Comparison of ENCODE assay signal across 8 mouse cellular contexts in the genomic region with DNA sequence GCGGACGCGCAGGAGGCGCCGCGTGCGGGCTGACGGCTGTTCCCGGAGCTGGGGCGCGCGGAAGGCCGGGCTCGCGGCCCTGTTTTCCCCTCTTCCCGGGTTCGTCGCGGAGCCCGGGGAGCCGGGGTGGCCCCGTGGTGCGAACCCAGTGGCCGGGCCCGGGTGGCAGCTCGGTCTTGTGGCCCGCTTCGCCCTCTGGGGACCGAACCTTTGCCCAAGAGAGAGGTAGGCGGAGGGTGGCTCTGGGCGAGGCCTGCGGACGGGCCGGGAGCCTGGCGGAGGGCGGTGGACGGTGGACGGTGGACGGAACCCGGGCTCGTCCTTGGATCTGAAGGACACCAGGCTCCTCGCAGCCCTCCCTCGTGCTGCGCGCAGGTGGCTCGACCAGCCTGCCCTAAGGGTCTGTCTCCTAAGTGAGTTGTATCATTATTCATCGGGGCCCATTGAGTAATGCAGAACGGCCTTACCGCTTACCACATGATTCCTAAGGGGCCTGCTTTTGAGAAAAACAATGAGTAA. TPM values are rescaled to one million over a fixed set of nuclear protein-coding genes. Genes with fewer than 3 reads are reported as not detected.
DNase-seq lines count a peak whose midpoint lies in the region; ATAC-seq and TF ChIP-seq lines count a peak whose summit lies in the region.

No protein-coding gene starts in this region.

- H3K36me3 ChIP-seq in heart, embryonic 10.5 days, result peaks cover 37% of the 10 kb centered on the region
- H3K36me3 ChIP-seq in CH12.LX (replicated peaks in 1 of 2; ENCODE audit: control insufficient read depth in 1 of 2, insufficient read depth in 1 of 2, low read length in 1 of 2), result peaks cover 32 to 36% of the 10 kb centered on the region in 2 experiments
- peaks cover 36% of the 10 kb centered on the region for H3K36me3 ChIP-seq in intestine, embryonic 14.5 days (ENCODE audit: control insufficient read depth, insufficient read depth, low read length)
- H3K36me3 ChIP-seq in midbrain, postnatal 0 days (ENCODE audit: insufficient read depth, low read length), result peaks cover 27% of the 10 kb centered on the region

- TF ChIP-seq POLR2A in CH12.LX (IDR thresholded peaks at IDR 0.05; ENCODE audit: low read depth, low read length), result no peak

- no peak for TF ChIP-seq CTCF in CH12.LX (conservative IDR thresholded peaks at IDR 0.05 in 1 of 2, IDR thresholded peaks at IDR 0.05 in 1 of 2; ENCODE audit: low read depth in 2 of 2, low read length in 2 of 2)
- TF ChIP-seq CTCF in midbrain, postnatal 0 days (IDR thresholded peaks at IDR 0.05), result no peak

- H3K9ac ChIP-seq in CH12.LX (ENCODE audit: insufficient read depth, low read depth), result peak overlapping the region; percentile 99
- peak overlapping the region; percentile 98 for H3K9ac ChIP-seq in intestine, embryonic 14.5 days (ENCODE audit: low read length)
- H3K9ac ChIP-seq in midbrain, postnatal 0 days (replicated peaks; ENCODE audit: low read length, poor library complexity, severe bottlenecking), result peak overlapping the region; percentile 100

- H3K4me3 ChIP-seq in heart, embryonic 10.5 days, result peak overlapping the region; percentile 100
- H3K4me3 ChIP-seq in CH12.LX (replicated peaks in 1 of 3; ENCODE audit: low read depth in 2 of 3, low read length in 2 of 3, poor library complexity in 1 of 3), result peak overlapping the region; percentile 64 to 98 (median 92)
- H3K4me3 ChIP-seq in intestine, embryonic 14.5 days (ENCODE audit: low read depth, low read length), result peak overlapping the region; percentile 97
- H3K4me3 ChIP-seq in midbrain, postnatal 0 days (ENCODE audit: low read depth, low read length), result peak overlapping the region; percentile 92

- ATAC-seq in intestine, embryonic 14.5 days (replicated peaks; ENCODE audit: low FRiP score, low TSS enrichment, low read depth), result peak; percentile 76
- peak; percentile 55 for ATAC-seq in midbrain, postnatal 0 days (ENCODE audit: low FRiP score)
- ATAC-seq in monocyte, adult 5-6 weeks (replicated peaks; ENCODE audit: insufficient number of reproducible peaks, low FRiP score, low TSS enrichment, poor library complexity, severe bottlenecking), result no peak

- H3K4me2 ChIP-seq in CH12.LX (ENCODE audit: insufficient read depth, low read depth, poor library complexity, severe bottlenecking), result peak overlapping the region; percentile 86
- peak overlapping the region; percentile 82 for H3K4me2 ChIP-seq in intestine, embryonic 14.5 days (ENCODE audit: low read length)
- H3K4me2 ChIP-seq in midbrain, postnatal 0 days (ENCODE audit: low read depth, low read length, poor library complexity, severe bottlenecking), result peak overlapping the region; percentile 78

- H3K27me3 ChIP-seq in heart, embryonic 10.5 days (ENCODE audit: insufficient read depth, poor library complexity, severe bottlenecking), result no peaks in the 10 kb centered on the region
- no peaks in the 10 kb centered on the region for H3K27me3 ChIP-seq in CH12.LX (replicated peaks)
- no peaks in the 10 kb centered on the region for H3K27me3 ChIP-seq in intestine, embryonic 14.5 days (replicated peaks; ENCODE audit: control insufficient read depth, insufficient read depth, low read length)
- H3K27me3 ChIP-seq in midbrain, postnatal 0 days (ENCODE audit: insufficient read depth, low read length), result no peaks in the 10 kb centered on the region

- in situ Hi-C loops in CH12.LX (cut with MboI; ENCODE audit: low pct_ligation_motif_present, low pct_unique_long_range_greater_than_20kb, low sequenced_read_pairs), result no loop called here

- peaks cover 18% of the 10 kb centered on the region; the same call in 1 of the 2 replicates for H3K4me1 ChIP-seq in heart, embryonic 10.5 days
- H3K4me1 ChIP-seq in CH12.LX (ENCODE audit: control insufficient read depth in 1 of 2, insufficient read depth in 2 of 2), result peaks cover 0 to 17% of the 10 kb centered on the region in 2 experiments; a peak in 2 of 4 replicates
- H3K4me1 ChIP-seq in intestine, embryonic 14.5 days (replicated peaks; ENCODE audit: control insufficient read depth, insufficient read depth, low read length), result peaks cover 12% of the 10 kb centered on the region; the same call in 1 of the 2 replicates
- peaks cover 5% of the 10 kb centered on the region for H3K4me1 ChIP-seq in midbrain, postnatal 0 days (ENCODE audit: insufficient read depth, low read length)

- no peak for TF ChIP-seq RAD21 in CH12.LX (IDR thresholded peaks at IDR 0.05; ENCODE audit: low read depth, low read length)

- no peak for TF ChIP-seq EP300 in CH12.LX (IDR thresholded peaks at IDR 0.05; ENCODE audit: low read length)

- peak; percentile 81 for DNase-seq in heart, embryonic 10.5 days (ENCODE audit: low spot score)
- no peak for DNase-seq in heart, postnatal 25 days (ENCODE audit: low spot score)
- DNase-seq in CH12.LX (ENCODE audit: extremely low read depth), result peak; percentile 17
- DNase-seq in embryo, embryonic 11 days, result peak; percentile 41
- no peak for DNase-seq in intestine, embryonic 14.5 days (ENCODE audit: low spot score)
- DNase-seq in midbrain, postnatal 0 days (ENCODE audit: low spot score), result peak; percentile 9
- DNase-seq in right cerebral cortex, postnatal 10 days (ENCODE audit: low spot score in 2 of 2), result no peak

- dilution Hi-C loops in CH12.LX (cut with MboI; ENCODE audit: extremely low pct_ligation_motif_present, extremely low pct_unique_long_range_greater_than_20kb, low sequenced_read_pairs), result no loop called here

- intact Hi-C loops in heart, postnatal 25 days (cut with DNase I), result loop anchor here (5.0 kb wide), 2 partner anchors 40 to 50 kb away; a partner anchor contains a TSS

- no peaks in the 10 kb centered on the region for H3K9me3 ChIP-seq in heart, embryonic 10.5 days
- no peaks in the 10 kb centered on the region for H3K9me3 ChIP-seq in CH12.LX (replicated peaks; ENCODE audit: low read length)
- no peaks in the 10 kb centered on the region for H3K9me3 ChIP-seq in intestine, embryonic 14.5 days (ENCODE audit: control insufficient read depth, low read length)
- no peaks in the 10 kb centered on the region for H3K9me3 ChIP-seq in midbrain, postnatal 0 days (ENCODE audit: low read length)

- peaks cover 50% of the 10 kb centered on the region for H3K79me2 ChIP-seq in CH12.LX (replicated peaks; ENCODE audit: control insufficient read depth, extremely low read depth, insufficient read depth, poor library complexity, severe bottlenecking)

- WGBS in heart, embryonic 10.5 days, result under 1% methylated on average over 44 of the region's 49 CpGs
- under 1% methylated on average over 48 of the region's 49 CpGs for WGBS in intestine, embryonic 14.5 days
- WGBS in midbrain, postnatal 0 days, result under 1% methylated on average over 45 of the region's 49 CpGs

- peak overlapping the region; percentile 96 for H3K27ac ChIP-seq in heart, embryonic 10.5 days
- H3K27ac ChIP-seq in CH12.LX (ENCODE audit: insufficient read depth, low read depth), result peak overlapping the region; percentile 54
- H3K27ac ChIP-seq in intestine, embryonic 14.5 days (ENCODE audit: low read depth), result peak overlapping the region; percentile 91
- peak overlapping the region; percentile 92 for H3K27ac ChIP-seq in midbrain, postnatal 0 days (ENCODE audit: low read depth, low read length)

RNA-seq across cellular contexts. Expression of a gene that starts 0.4 kb away (rescaled TPM):
- polyA plus RNA-seq in heart, embryonic 10.5 days (2016; fragmentation: Nextera tagmentation; extraction: Ambion mirVana), result 32.5 and 38.0 TPM in 2 replicates
- total RNA-seq in heart, postnatal 25 days (2021), result 10 to 100 TPM; 26.1 to 28.0 TPM
- total RNA-seq in CH12.LX (2012; rRNA removed), result 18.2 and 20.7 TPM in 2 replicates
- 21.9 and 24.6 TPM in 2 replicates for total RNA-seq in CH12.LX (2014; rRNA removed)
- 18.1 and 18.5 TPM in 2 replicates for polyA plus RNA-seq in CH12.LX (2012; ENCODE audit: insufficient read length, low read depth)
- 35.9 and 42.2 TPM in 2 replicates for polyA plus RNA-seq in intestine, embryonic 14.5 days (2014; fragmentation: Nextera tagmentation; extraction: Ambion mirVana)
- total RNA-seq in midbrain, postnatal 0 days (2014; rRNA removed), result 24.0 and 36.9 TPM in 2 replicates
- 23.1 and 25.6 TPM in 2 replicates for polyA plus RNA-seq in midbrain, postnatal 0 days (2015; fragmentation: Nextera tagmentation; extraction: Ambion mirVana)
- 54.6 to 56.2 TPM (median 55.3 TPM) in 3 replicates for total RNA-seq in monocyte, adult 5-6 weeks (2017)

RNA-seq across cellular contexts. Expression of a gene that starts 27.6 kb away (rescaled TPM):
- polyA plus RNA-seq in heart, embryonic 10.5 days (2016; fragmentation: Nextera tagmentation; extraction: Ambion mirVana), result 10.9 and 11.8 TPM in 2 replicates
- 10 to 100 TPM in 1 of 2 experiments, 1 to 10 TPM in 1; 9.4 to 11.0 TPM for total RNA-seq in heart, postnatal 25 days (2021)
- total RNA-seq in CH12.LX (2012; rRNA removed) (5.6 and 6.2 TPM in 2 replicates), CH12.LX (2014; rRNA removed) (4.7 and 5.0 TPM in 2 replicates)
- 4.4 and 5.3 TPM in 2 replicates for polyA plus RNA-seq in CH12.LX (2012; ENCODE audit: insufficient read length, low read depth)
- 13.1 and 13.6 TPM in 2 replicates for polyA plus RNA-seq in intestine, embryonic 14.5 days (2014; fragmentation: Nextera tagmentation; extraction: Ambion mirVana)
- total RNA-seq in midbrain, postnatal 0 days (2014; rRNA removed), result 17.7 and 19.4 TPM in 2 replicates
- 12.8 and 13.3 TPM in 2 replicates for polyA plus RNA-seq in midbrain, postnatal 0 days (2015; fragmentation: Nextera tagmentation; extraction: Ambion mirVana)
- total RNA-seq in monocyte, adult 5-6 weeks (2017), result 6.5 to 10.6 TPM (median 9.0 TPM) in 3 replicates

RNA-seq across cellular contexts. Expression of a gene that starts 30.3 kb away (rescaled TPM):
- 6.1 TPM in 2 replicates for polyA plus RNA-seq in heart, embryonic 10.5 days (2016; fragmentation: Nextera tagmentation; extraction: Ambion mirVana)
- total RNA-seq in heart, postnatal 25 days (2021), result 1 to 10 TPM; 6.2 to 7.2 TPM
- total RNA-seq in CH12.LX (2012; rRNA removed) (11.5 and 12.1 TPM in 2 replicates), CH12.LX (2014; rRNA removed) (10.7 and 12.8 TPM in 2 replicates)
- 10.1 and 10.5 TPM in 2 replicates for polyA plus RNA-seq in CH12.LX (2012; ENCODE audit: insufficient read length, low read depth)
- 8.5 and 9.1 TPM in 2 replicates for polyA plus RNA-seq in intestine, embryonic 14.5 days (2014; fragmentation: Nextera tagmentation; extraction: Ambion mirVana)
- 6.6 and 11.1 TPM in 2 replicates for total RNA-seq in midbrain, postnatal 0 days (2014; rRNA removed)
- polyA plus RNA-seq in midbrain, postnatal 0 days (2015; fragmentation: Nextera tagmentation; extraction: Ambion mirVana), result 9.9 and 11.1 TPM in 2 replicates
- 44.2 to 69.7 TPM (median 65.2 TPM) in 3 replicates for total RNA-seq in monocyte, adult 5-6 weeks (2017)

RNA-seq across cellular contexts. Expression of a gene that starts 40.1 kb away (rescaled TPM):
- polyA plus RNA-seq in heart, embryonic 10.5 days (2016; fragmentation: Nextera tagmentation; extraction: Ambion mirVana), result 717 and 837 TPM in 2 replicates
- 1,000 to 10,000 TPM; 1,052 to 1,137 TPM for total RNA-seq in heart, postnatal 25 days (2021)
- total RNA-seq in CH12.LX (2012; rRNA removed) (440 and 469 TPM in 2 replicates), CH12.LX (2014; rRNA removed) (202 and 229 TPM in 2 replicates)
- 327 and 397 TPM in 2 replicates for polyA plus RNA-seq in CH12.LX (2012; ENCODE audit: insufficient read length, low read depth)
- 681 and 724 TPM in 2 replicates for polyA plus RNA-seq in intestine, embryonic 14.5 days (2014; fragmentation: Nextera tagmentation; extraction: Ambion mirVana)
- total RNA-seq in midbrain, postnatal 0 days (2014; rRNA removed), result 123 and 139 TPM in 2 replicates
- polyA plus RNA-seq in midbrain, postnatal 0 days (2015; fragmentation: Nextera tagmentation; extraction: Ambion mirVana), result 634 and 667 TPM in 2 replicates
- total RNA-seq in monocyte, adult 5-6 weeks (2017), result 94.3 to 131 TPM (median 97.4 TPM) in 3 replicates

RNA-seq across cellular contexts. Expression of a gene that starts 48.3 kb away (rescaled TPM):
- 0.16 and 0.33 TPM in 2 replicates for polyA plus RNA-seq in heart, embryonic 10.5 days (2016; fragmentation: Nextera tagmentation; extraction: Ambion mirVana)
- 10 to 100 TPM; 10.6 to 13.0 TPM for total RNA-seq in heart, postnatal 25 days (2021)
- 12.2 and 13.5 TPM in 2 replicates for total RNA-seq in CH12.LX (2012; rRNA removed)
- total RNA-seq in CH12.LX (2014; rRNA removed), result 9.8 and 11.8 TPM in 2 replicates
- 19.5 and 20.1 TPM in 2 replicates for polyA plus RNA-seq in CH12.LX (2012; ENCODE audit: insufficient read length, low read depth)
- polyA plus RNA-seq in intestine, embryonic 14.5 days (2014; fragmentation: Nextera tagmentation; extraction: Ambion mirVana), result 0.26 and 0.42 TPM in 2 replicates
- total RNA-seq in midbrain, postnatal 0 days (2014; rRNA removed), result 18.5 and 24.6 TPM in 2 replicates
- 0.83 and 0.93 TPM in 2 replicates for polyA plus RNA-seq in midbrain, postnatal 0 days (2015; fragmentation: Nextera tagmentation; extraction: Ambion mirVana)
- 10.4 to 12.5 TPM (median 10.6 TPM) in 3 replicates for total RNA-seq in monocyte, adult 5-6 weeks (2017)

Comparison
In these comparisons a context has a peak if more than half of its experiments do, and no peak if none do; other contexts are left out.
1. DNase-seq: peak in heart, embryonic 10.5 days (single experiment), CH12.LX (single experiment), embryo, embryonic 11 days (single experiment) and midbrain, postnatal 0 days (single experiment); none in heart, postnatal 25 days (single experiment), intestine, embryonic 14.5 days (single experiment) and right cerebral cortex, postnatal 10 days (0 of 2).
2. Peak in every context shown above with its lines, with median percentiles within 50 percentile points of each other: H3K27ac ChIP-seq, H3K4me3 ChIP-seq, H3K4me2 ChIP-seq and H3K9ac ChIP-seq.